Mouse (Mus musculus) heart, adult 2 months (tissue): ENCODE results near the gene Mxra7.
A peak's percentile ranks its signal among the peaks of the same experiment; 100 is the strongest.

Experiments
- CTCF ChIP-seq: fragments of 200-600 bp; IDR thresholded peaks from 2 replicates; pipeline ENCODE4 v1.8.1; 2022; ENCODE audit warnings: antibody characterized with exemption, mild to moderate bottlenecking, moderate library complexity
- EP300 ChIP-seq: fragments of 200-500 bp; IDR thresholded peaks from 2 replicates; pipeline ENCODE4 v1.6.1; 2011; ENCODE audit warnings: low read depth, low read length, control low read depth; ENCODE audit not compliant: insufficient read depth
- POLR2A ChIP-seq: fragments of 200-500 bp; IDR thresholded peaks from 2 replicates; pipeline ENCODE4 v1.6.1; 2011; ENCODE audit warnings: mild to moderate bottlenecking, low read depth, low read length, control low read depth; ENCODE audit not compliant: insufficient read depth

DNA sequence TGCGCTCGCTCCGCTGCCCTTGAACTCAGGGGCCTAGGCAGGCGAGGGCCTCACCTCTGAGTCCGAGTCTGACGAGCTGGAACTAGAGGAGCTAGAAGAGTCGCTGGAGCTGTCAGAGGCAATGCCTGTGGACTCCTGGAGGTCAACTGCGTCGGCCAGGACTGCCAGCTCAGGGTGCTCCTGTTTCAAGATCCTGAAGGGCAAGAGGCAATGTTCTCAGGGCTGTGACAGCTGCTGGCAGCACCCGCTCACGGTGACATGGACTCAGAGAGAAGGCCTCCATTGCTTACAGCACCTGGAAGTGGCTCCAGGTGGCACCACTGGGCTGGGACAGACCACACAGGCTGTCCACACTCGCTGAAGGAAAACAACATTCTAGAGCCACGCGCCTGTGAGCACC, 11.1 kb upstream of the Mxra7 start:
- TF ChIP-seq POLR2A (no peak), EP300 (no peak), CTCF (peak; percentile 23)
